Mouse (Mus musculus) intestine, embryonic 14.5 days (tissue): ENCODE data around the gene Pum1. TPM values are rescaled to one million over a fixed set of nuclear protein-coding genes. Genes with fewer than 3 reads are reported as not detected.

Experiments used
- ATAC-seq: fragments of 200-750 bp; cut with Nextera tagmentation; replicated peaks from 2 replicates; pipeline ENCODE4 v1.8.0; 2017; ENCODE audit warnings: low read depth, moderate number of reproducible peaks, moderate TSS enrichment, moderate library complexity; ENCODE audit not compliant: low FRiP score, low TSS enrichment
- DNase-seq: peaks from one replicate; pipeline ENCODE4 v3.0.0-alpha.2; 2018; ENCODE audit warnings: low spot score
- H3K27ac ChIP-seq: fragments of 300-500 bp; sonication (generic); 2 replicates; pipeline ENCODE4 v1.5.1; 2014; ENCODE audit warnings: low read depth, mild to moderate bottlenecking, control low read depth
- H3K27me3 ChIP-seq: fragments of 300-500 bp; sonication (generic); replicated peaks from 2 replicates; pipeline ENCODE4 v1.6.1; 2014; ENCODE audit warnings: low read length, control low read depth; ENCODE audit not compliant: control insufficient read depth, insufficient read depth
- H3K36me3 ChIP-seq: fragments of 300-500 bp; sonication (generic); 2 replicates; pipeline ENCODE4 v1.6.1; 2014; ENCODE audit warnings: low read length, control low read depth; ENCODE audit not compliant: control insufficient read depth, insufficient read depth
- H3K4me1 ChIP-seq: fragments of 300-500 bp; sonication (generic); replicated peaks from 2 replicates; pipeline ENCODE4 v1.6.1; 2014; ENCODE audit warnings: low read length, control low read depth, mixed read lengths; ENCODE audit not compliant: control insufficient read depth, insufficient read depth
- H3K4me2 ChIP-seq: fragments of 300-500 bp; sonication (generic); 2 replicates; pipeline ENCODE4 v1.6.1; 2014; ENCODE audit warnings: low read length
- H3K4me3 ChIP-seq: fragments of 300-500 bp; sonication (generic); 2 replicates; pipeline ENCODE4 v1.5.1; 2014; ENCODE audit warnings: low read depth, low read length, control low read depth, mixed read lengths
- H3K9ac ChIP-seq: fragments of 300-500 bp; sonication (generic); 2 replicates; pipeline ENCODE4 v1.6.1; 2014; ENCODE audit warnings: mild to moderate bottlenecking, low read length
- H3K9me3 ChIP-seq: fragments of 300-500 bp; sonication (generic); 2 replicates; pipeline ENCODE4 v1.6.1; 2016; ENCODE audit warnings: low read length, control low read depth; ENCODE audit not compliant: control insufficient read depth
- WGBS: fragments of 180-500 bp; shearing (Covaris S2); extraction: QIAGEN DNeasy Blood & Tissue Kit; methylation state at CpG from one replicate; pipeline ENCODE4 v1.1.7; 2014; 5-methylcytosine and 5-hydroxymethylcytosine counted together
- polyA plus RNA-seq: library from polyadenylated mRNA; unstranded; fragments of >200 nt; fragmentation: Nextera tagmentation; extraction: Ambion mirVana; gene quantifications from 2 replicates; pipeline ENCODE4 v1.2.1, GENCODE M21; 2014

Gene Pum1
- polyA plus RNA-seq, 1 experiment from 2014 or later: 91.7 TPM

DNA sequence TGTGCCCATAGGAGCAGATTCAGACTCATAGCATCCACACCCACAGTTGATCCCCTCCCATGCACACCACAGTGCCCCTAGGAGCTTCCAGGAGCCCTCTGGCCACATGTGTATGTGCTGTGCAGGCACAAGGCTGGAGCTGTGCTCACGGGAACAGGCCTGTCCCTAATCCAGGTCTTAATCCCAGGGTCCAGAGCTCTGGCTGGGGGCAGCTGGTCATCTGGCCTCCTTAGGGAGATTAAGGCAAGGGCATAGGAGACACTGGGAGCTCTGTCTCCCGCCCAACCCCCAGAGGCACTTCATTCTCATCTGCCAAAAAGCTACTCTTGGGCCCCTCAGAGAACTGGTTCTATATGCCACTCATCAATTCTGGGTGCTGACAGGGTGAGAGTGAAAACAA, 140.5 kb downstream of the Pum1 start:
- no peaks in the 10 kb centered on the region for H3K36me3 ChIP-seq
- ATAC-seq: no peak
- H3K9me3 ChIP-seq: no peaks in the 10 kb centered on the region
- no peak overlapping the region for H3K4me2 ChIP-seq
- H3K27ac ChIP-seq: no peak overlapping the region
- peaks cover 30% of the 10 kb centered on the region for H3K4me1 ChIP-seq
- H3K9ac ChIP-seq: no peak overlapping the region
- WGBS: 78% methylated on average over 2 of the region's 2 CpGs
- H3K4me3 ChIP-seq: no peak overlapping the region
- DNase-seq: no peak
- H3K27me3 ChIP-seq: no peaks in the 10 kb centered on the region

DNA sequence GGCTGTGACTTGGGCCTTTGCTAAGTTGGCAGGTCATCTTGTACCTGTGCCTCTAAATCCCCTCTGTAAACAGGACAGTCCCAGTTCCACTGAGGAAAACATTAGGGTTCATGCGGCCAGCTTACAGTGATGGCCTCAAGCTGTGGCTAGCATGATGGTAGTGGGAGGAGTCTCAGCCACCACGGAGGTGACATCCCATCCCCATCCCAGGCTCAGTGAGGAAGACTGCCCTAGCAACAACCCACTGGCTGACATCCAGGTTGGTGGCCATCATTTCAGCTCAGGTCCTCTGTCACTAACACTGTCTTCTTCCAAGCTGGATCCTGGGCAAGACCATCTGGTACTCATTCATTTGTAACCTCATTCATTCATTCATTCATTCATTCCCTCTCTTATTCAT, 141.2 kb downstream of the Pum1 start:
- no peak for DNase-seq
- WGBS: 53% methylated on average over 2 of the region's 2 CpGs
- Histone ChIP-seq H3K9me3 (no peaks in the 10 kb centered on the region), H3K36me3 (no peaks in the 10 kb centered on the region), H3K9ac (no peak overlapping the region), H3K4me1 (peaks cover 23% of the 10 kb centered on the region), H3K4me2 (no peak overlapping the region), H3K27me3 (no peaks in the 10 kb centered on the region), H3K27ac (no peak overlapping the region), H3K4me3 (no peak overlapping the region)
- ATAC-seq: no peak

DNA sequence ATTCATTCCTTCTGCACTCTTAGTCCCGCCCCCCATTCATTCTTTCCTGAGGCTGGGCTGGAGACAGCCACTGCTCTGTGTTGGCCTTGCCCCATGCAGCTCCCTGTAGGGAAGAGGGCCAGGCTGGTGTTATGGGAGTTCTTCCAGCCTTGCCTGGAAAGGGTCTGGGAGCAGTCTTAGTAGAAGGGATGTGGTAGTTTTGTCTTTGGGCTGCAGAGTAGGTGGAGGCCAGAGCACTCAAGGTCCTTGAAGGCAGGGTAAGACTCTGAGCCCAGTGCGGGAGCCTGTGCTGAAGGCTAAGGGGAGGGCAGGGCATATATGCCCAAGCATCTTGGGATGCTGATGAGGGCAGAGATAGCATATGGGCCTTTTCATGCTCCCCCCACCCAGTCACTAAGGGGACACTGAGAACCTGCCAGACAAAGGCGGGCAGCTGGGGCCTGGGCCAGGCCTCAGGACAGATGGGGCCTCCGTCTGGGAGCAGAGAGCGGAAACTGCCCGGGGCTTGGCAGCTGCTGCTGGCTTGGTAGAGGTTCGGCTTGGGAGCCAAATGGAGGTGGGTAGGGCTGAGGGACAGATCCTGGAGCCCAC, 141.7 kb downstream of the Pum1 start:
- H3K36me3 ChIP-seq: no peaks in the 10 kb centered on the region
- no peaks in the 10 kb centered on the region for H3K27me3 ChIP-seq
- H3K9me3 ChIP-seq: no peaks in the 10 kb centered on the region
- H3K27ac ChIP-seq: peak overlapping the region; percentile 36; the same call in 1 of the 2 replicates
- H3K4me3 ChIP-seq: no peak overlapping the region
- peaks cover 17% of the 10 kb centered on the region for H3K4me1 ChIP-seq
- ATAC-seq (no peak), DNase-seq (no peak)
- no peak overlapping the region for H3K4me2 ChIP-seq
- no peak overlapping the region for H3K9ac ChIP-seq
- 73% methylated on average over 7 of the region's 7 CpGs for WGBS

DNA sequence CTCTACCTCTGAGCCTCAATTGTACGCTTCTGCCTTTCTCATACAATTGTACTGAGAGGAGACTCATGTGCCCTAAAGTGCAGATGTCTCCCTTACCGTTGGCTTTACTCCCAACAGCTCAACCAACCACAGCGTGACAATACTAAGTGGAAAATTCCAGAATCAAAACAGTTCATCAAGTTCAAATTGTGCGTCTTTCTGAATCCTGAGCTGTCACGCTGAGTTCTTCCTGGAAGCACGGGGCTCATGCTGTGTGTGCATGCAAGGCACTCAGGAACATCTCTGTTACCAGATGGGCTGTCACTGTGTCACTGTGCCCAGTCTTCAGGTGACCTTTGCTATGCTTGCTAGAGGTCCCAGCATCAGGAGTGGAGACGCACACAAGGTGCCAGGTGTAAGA, 142.6 kb downstream of the Pum1 start:
- no peak for DNase-seq
- Histone ChIP-seq H3K4me3 (no peak overlapping the region), H3K27me3 (no peaks in the 10 kb centered on the region), H3K9me3 (no peaks in the 10 kb centered on the region), H3K27ac (no peak overlapping the region), H3K9ac (no peak overlapping the region), H3K36me3 (no peaks in the 10 kb centered on the region), H3K4me2 (no peak overlapping the region), H3K4me1 (peaks cover 17% of the 10 kb centered on the region)
- no peak for ATAC-seq
- 80% methylated on average over 7 of the region's 7 CpGs for WGBS

DNA sequence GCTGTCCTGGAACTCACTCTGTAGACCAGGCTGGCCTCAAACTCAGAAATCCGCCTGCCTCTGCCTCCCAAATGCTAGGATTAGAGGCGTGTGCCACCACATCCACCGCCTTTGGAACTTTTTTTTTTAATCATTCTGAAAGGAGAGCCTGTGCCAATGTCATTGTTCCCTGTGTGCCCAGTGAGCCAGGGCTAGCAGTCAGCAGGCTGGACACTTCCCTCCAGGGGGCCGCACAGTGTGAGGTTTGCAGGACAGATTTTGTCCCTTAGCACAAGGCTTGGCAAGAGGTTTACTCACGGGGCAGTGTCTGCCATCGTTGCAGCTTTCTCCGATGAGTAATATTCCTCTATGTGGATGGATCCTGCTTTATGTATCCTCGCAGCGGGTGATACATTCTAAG, 143.6 kb downstream of the Pum1 start:
- Histone ChIP-seq H3K9me3 (no peaks in the 10 kb centered on the region), H3K4me3 (no peak overlapping the region), H3K4me1 (peaks cover 11% of the 10 kb centered on the region; the same call in 1 of the 2 replicates), H3K4me2 (no peak overlapping the region), H3K36me3 (no peaks in the 10 kb centered on the region), H3K27me3 (no peaks in the 10 kb centered on the region), H3K9ac (no peak overlapping the region), H3K27ac (no peak overlapping the region)
- 95% methylated on average over 9 of the region's 9 CpGs for WGBS
- DNase-seq (no peak), ATAC-seq (no peak)

DNA sequence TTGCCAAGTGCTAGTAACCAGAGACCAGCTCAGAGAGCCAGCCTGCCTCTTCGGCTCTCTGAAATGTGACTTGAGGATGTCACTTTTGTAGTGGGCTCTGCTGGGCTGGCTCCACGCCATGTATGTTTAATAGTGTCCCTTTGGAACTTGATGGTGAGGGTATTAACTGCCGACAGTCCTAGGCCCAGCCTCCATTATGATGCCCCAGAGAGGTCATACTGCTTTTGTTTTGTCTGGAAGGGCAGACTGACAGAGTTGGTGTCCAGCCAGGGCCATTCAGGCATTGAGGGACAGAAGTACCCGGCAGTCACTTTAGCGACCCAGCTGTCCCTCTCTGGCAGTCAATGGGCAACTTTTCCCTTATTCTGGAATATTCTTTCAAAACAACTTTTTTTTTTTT, 146.7 kb downstream of the Pum1 start:
- H3K36me3 ChIP-seq: no peaks in the 10 kb centered on the region
- no peak for ATAC-seq
- no peak overlapping the region for H3K4me3 ChIP-seq
- no peak overlapping the region for H3K27ac ChIP-seq
- no peaks in the 10 kb centered on the region for H3K27me3 ChIP-seq
- H3K4me1 ChIP-seq: 0 out of 2 replicates have a peak, but pooled peaks cover 4% of the 10 kb centered on the region
- no peaks in the 10 kb centered on the region for H3K9me3 ChIP-seq
- no peak for DNase-seq
- 69% methylated on average over 5 of the region's 5 CpGs for whole genome bisulfite sequencing
- H3K9ac ChIP-seq: no peak overlapping the region
- no peak overlapping the region for H3K4me2 ChIP-seq

DNA sequence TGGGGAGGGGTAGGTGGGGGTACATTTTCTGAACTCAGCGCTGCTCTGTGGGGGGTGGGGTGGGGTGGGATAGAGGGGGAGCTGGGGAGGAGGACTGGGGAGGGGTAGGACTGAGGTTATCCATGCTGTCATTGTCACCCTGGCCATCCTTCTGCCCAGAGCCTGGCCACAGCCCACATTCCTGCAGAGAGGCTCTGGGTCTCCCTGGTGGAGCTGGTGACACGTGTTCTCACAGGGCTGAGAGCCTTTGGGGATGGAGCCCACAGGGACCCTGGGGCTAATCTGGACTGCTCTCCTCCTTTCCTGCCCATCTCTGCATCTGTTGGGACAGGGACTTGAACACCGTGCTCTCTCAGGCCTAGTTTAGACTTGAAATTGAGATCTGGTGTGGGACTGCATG, 147.7 kb downstream of the Pum1 start:
- H3K27ac ChIP-seq: no peak overlapping the region
- no peak overlapping the region for H3K9ac ChIP-seq
- H3K36me3 ChIP-seq: no peaks in the 10 kb centered on the region
- no peak for DNase-seq
- H3K27me3 ChIP-seq: no peaks in the 10 kb centered on the region
- no peaks in the 10 kb centered on the region for H3K9me3 ChIP-seq
- no peak overlapping the region for H3K4me2 ChIP-seq
- ATAC-seq: no peak
- no peak overlapping the region for H3K4me3 ChIP-seq
- whole genome bisulfite sequencing: 42% methylated on average over 3 of the region's 3 CpGs
- H3K4me1 ChIP-seq: no peaks in the 10 kb centered on the region

DNA sequence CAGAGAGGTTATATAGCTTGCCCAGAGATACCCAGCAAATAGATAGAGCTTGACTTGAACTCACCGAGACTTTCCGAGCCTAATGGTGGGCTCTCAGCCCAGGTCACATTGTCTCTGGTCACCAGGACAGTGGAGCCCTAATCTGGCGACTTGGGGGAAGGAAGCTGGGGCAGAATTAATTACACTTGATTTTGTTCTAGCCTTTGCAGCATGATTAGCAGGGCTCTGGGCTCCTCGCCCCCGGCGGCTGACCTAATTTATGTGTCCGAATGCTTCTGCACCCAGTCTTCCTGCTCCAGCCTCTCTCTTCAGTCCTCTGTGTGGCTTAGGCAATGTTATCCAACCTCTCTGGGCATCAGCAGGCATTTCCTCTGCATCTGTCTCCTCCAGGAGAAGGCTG, 148.3 kb downstream of the Pum1 start:
- no peaks in the 10 kb centered on the region for H3K4me1 ChIP-seq
- H3K9me3 ChIP-seq: no peaks in the 10 kb centered on the region
- H3K27me3 ChIP-seq: no peaks in the 10 kb centered on the region
- DNase-seq (no peak), ATAC-seq (no peak)
- 61% methylated on average over 7 of the region's 7 CpGs for WGBS
- H3K4me3 ChIP-seq: no peak overlapping the region
- no peak overlapping the region for H3K4me2 ChIP-seq
- no peak overlapping the region for H3K27ac ChIP-seq
- no peak overlapping the region for H3K9ac ChIP-seq
- no peaks in the 10 kb centered on the region for H3K36me3 ChIP-seq

DNA sequence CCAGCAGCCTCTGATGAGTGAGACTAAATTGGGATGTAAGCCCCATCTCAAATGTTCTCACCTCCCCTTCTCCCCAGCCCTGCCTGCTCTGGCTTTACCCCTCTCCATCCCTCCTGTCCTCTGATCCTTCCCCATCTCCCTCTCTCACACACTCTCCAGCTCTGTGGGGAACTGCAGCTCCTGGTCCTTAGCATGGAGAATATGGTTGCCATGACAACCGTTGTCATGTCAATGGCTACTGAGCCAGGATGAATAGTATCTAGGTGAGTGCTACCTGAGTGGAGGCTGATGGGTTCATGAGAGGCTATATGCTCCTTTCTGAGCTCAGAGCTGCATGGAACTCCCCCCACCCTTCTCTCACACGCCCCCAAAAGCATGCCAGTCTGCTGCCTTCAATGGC, 150.8 kb downstream of the Pum1 start:
- WGBS: 40% methylated on average over 2 of the region's 2 CpGs
- Histone ChIP-seq H3K4me1 (no peaks in the 10 kb centered on the region), H3K36me3 (peaks cover 6% of the 10 kb centered on the region; the same call in 1 of the 2 replicates), H3K4me2 (no peak overlapping the region), H3K9me3 (no peaks in the 10 kb centered on the region), H3K27ac (no peak overlapping the region), H3K27me3 (no peaks in the 10 kb centered on the region), H3K4me3 (no peak overlapping the region), H3K9ac (no peak overlapping the region)
- ATAC-seq (0 out of 2 replicates have a peak, but pooled peaks have one; percentile 38), DNase-seq (no peak)
